Mouse (Mus musculus) forebrain, embryonic 12.5 days (tissue): ENCODE measurements around the gene Lig3. TPM values are rescaled to one million over a fixed set of nuclear protein-coding genes. Genes with fewer than 3 reads are reported as not detected.
A peak's percentile ranks its signal among the peaks of the same experiment; 100 is the strongest.

Experiments
- ATAC-seq: fragments of 200-750 bp; cut with Nextera tagmentation; 2 replicates; pipeline ENCODE4 v1.8.0; 2017; ENCODE audit warnings: moderate TSS enrichment; ENCODE audit not compliant: low FRiP score
- H3K27ac ChIP-seq: fragments of 300-500 bp; sonication (generic); 2 replicates; pipeline ENCODE4 v1.5.1; 2016; ENCODE audit warnings: mild to moderate bottlenecking
- H3K27me3 ChIP-seq: fragments of 300-500 bp; sonication (generic); 2 replicates; pipeline ENCODE4 v1.6.1; 2016; ENCODE audit warnings: mild to moderate bottlenecking
- H3K36me3 ChIP-seq: fragments of 300-500 bp; sonication (generic); replicated peaks from 2 replicates; pipeline ENCODE4 v1.6.1; 2016; ENCODE audit warnings: mild to moderate bottlenecking
- H3K4me1 ChIP-seq: fragments of 300-500 bp; sonication (generic); 2 replicates; pipeline ENCODE4 v1.6.1; 2016
- H3K4me2 ChIP-seq: fragments of 300-500 bp; sonication (generic); 2 replicates; pipeline ENCODE4 v1.6.1; 2016; ENCODE audit warnings: mild to moderate bottlenecking, moderate library complexity
- H3K4me3 ChIP-seq: fragments of 300-500 bp; sonication (generic); replicated peaks from 2 replicates; pipeline ENCODE4 v1.5.1; 2016; ENCODE audit warnings: mild to moderate bottlenecking
- H3K9ac ChIP-seq: fragments of 300-500 bp; sonication (generic); 2 replicates; pipeline ENCODE4 v1.6.1; 2016; ENCODE audit warnings: mild to moderate bottlenecking
- H3K9me3 ChIP-seq: fragments of 300-500 bp; sonication (generic); 2 replicates; pipeline ENCODE4 v1.6.1; 2016
- WGBS: fragments of 180-500 bp; shearing (Covaris S2); methylation state at CpG from one replicate; pipeline ENCODE4 v1.1.7; 2016; 5-methylcytosine and 5-hydroxymethylcytosine counted together
- polyA plus RNA-seq: library from polyadenylated mRNA; unstranded; fragments of >200 nt; fragmentation: Nextera tagmentation; extraction: Ambion mirVana; gene quantifications from 2 replicates; pipeline ENCODE4 v1.2.1, GENCODE M21; 2016

Lig3 gene
- polyA plus RNA-seq, result 53.6 and 57.8 TPM in 2 replicates

DNA sequence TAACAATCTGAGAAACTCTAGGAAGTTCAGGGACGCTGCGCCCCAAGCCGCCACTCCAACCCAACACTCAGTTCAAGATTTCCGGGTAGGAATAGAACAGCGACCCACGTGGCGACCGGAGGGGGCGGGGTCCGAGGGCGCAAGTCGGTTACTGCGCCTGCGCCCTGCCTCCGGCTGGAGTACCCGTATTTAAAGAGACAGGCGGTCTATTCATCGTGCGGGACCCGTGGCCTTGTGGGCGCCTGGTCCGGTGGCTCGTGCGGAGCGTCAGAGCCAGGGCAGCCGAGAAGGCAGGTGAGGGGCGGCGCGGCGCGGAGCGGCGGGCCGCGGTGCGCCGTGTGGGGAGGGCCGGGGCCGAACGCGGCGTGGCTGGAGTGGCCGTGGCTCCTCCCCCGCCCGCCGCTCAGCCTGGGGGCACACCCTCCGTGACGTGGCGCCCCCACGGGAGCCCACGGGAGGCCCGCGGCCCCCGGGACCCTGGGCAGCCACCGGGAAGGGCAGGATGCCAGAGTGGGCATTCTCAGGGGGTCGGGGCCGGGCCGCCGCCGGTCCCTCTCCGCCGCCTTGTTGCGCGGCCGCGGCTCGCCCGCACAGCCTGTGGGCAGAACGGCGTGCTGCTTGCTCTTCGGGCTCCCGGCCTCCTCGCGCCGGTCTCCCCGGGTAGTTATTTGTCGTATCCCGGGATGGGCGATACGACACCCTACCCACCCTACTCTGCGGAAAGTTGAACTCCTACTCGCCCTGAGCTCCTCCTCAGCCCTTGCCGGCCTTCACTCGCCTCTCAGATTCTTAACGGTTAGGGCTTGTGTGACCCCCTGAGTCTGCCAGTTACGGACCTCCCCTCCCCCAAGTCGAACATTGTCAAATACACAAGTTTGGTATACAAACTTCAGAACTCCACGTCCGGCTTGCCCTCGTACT is at the start of gene Lig3:
TSS of gene Lig3 (plus strand) at position 126 of the 921 bp plus-strand sequence.
- Histone ChIP-seq H3K4me1 (peaks cover 21% of the 10 kb centered on the region), H3K4me2 (peak within 1 kb of the TSS; percentile 71), H3K36me3 (peaks cover 31% of the 10 kb centered on the region), H3K27me3 (no peaks in the 10 kb centered on the region), H3K9me3 (no peaks in the 10 kb centered on the region), H3K4me3 (peak within 1 kb of the TSS; percentile 97), H3K9ac (peak within 1 kb of the TSS; percentile 97), H3K27ac (peak within 1 kb of the TSS; percentile 96)
- ATAC-seq, result peak; percentile 97
- under 1% methylated on average over 82 of the region's 90 CpGs for WGBS

DNA sequence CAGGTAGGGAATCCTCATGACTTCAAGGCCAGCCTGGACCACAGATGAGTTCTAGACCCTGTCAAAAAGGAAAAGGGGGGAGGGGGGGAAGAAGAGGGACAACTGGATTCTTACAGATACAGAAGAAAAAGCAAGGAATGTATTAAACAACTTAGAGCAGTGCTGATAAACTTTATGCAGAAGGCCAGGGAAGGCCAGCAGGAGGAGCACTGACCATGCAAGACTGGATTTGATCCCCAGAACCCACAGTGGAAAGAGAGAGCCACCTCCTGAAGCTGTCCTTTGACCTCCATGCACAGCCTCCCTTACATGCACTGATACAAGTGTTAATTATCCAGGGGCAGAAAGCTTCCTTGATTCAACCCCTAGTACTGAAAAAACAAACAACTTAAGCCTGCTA is 46.7 kb upstream of the Lig3 start:
- no peaks in the 10 kb centered on the region for H3K27me3 ChIP-seq
- H3K9ac ChIP-seq, result no peak overlapping the region
- H3K4me1 ChIP-seq, result no peaks in the 10 kb centered on the region
- H3K4me2 ChIP-seq, result no peak overlapping the region
- no peaks in the 10 kb centered on the region for H3K9me3 ChIP-seq
- no peak overlapping the region for H3K27ac ChIP-seq
- H3K36me3 ChIP-seq, result no peaks in the 10 kb centered on the region
- no peak for ATAC-seq
- no peak overlapping the region for H3K4me3 ChIP-seq

DNA sequence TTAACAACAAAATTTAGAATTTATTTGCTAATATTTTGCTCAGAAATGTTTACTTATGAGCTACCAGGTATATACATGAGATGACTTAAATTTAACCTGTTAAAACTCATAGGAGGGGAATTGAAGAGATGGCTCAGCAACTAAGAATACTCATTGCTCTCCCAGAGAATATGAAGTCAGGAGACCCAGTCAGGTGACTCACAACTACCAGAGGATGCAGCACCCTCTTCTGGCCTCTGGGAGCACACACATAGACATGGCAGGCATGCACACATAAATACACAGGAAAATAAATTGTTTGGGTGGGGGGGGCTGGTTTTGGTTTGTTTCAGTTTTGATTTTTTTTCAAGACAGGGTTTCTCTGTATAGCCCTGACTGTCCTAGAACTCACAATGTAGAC is 41.9 kb upstream of the Lig3 start:
- ATAC-seq, result no peak
- Histone ChIP-seq H3K27me3 (no peaks in the 10 kb centered on the region), H3K4me1 (no peaks in the 10 kb centered on the region), H3K9me3 (no peaks in the 10 kb centered on the region), H3K27ac (no peak overlapping the region), H3K4me2 (no peak overlapping the region), H3K4me3 (no peak overlapping the region), H3K36me3 (no peaks in the 10 kb centered on the region), H3K9ac (no peak overlapping the region)

DNA sequence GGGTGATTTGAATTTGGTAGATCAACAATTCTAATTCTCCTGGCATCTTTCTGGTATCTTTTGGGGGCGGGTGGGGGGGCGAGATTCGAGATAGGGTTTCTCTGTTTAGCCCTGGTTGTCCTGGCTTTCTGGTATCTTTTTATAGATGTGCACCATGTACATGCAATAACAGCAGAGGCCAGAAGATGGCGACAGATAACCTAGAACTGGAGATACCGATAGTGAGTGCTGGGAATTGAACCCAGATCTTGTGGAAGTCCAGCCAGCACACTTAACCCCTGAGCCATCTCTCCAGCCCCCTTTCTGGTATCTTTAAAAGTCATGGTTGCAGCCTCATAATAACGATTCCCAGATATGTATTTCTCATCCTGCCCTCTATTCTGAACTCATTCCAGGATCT is 34.8 kb upstream of the Lig3 start:
- H3K4me2 ChIP-seq, result no peak overlapping the region
- no peak for ATAC-seq
- H3K27me3 ChIP-seq, result 0 out of 2 replicates have a peak, but pooled peaks cover 4% of the 10 kb centered on the region
- H3K36me3 ChIP-seq, result no peaks in the 10 kb centered on the region
- no peaks in the 10 kb centered on the region for H3K4me1 ChIP-seq
- 37% methylated on average over 6 of the region's 6 CpGs for WGBS
- no peak overlapping the region for H3K4me3 ChIP-seq
- H3K27ac ChIP-seq, result no peak overlapping the region
- no peaks in the 10 kb centered on the region for H3K9me3 ChIP-seq
- H3K9ac ChIP-seq, result no peak overlapping the region

DNA sequence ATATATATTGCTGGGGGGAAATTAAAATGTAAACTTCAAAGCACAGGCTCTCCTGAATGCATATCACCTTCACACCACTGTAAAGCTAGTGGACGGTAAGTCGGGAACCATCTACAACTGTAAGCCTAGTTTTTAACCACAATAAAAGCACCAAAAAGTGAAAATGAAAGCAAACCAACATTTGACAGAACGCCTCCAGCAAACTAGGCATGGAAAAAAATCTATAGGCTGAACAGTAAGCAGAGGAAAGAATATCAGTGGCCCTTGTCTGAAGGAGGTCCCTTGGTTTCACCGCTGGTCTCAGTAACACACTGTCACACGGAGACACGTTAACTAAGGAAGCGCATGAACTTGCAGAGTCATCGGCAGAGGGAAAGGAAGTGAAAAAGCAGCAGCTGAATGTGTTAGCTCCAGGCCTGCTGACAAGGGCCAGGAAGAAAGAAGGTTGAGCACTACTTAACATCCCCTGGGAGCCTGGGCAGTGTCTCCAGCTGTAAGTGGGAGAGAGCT is 34.0 kb upstream of the Lig3 start:
- H3K27ac ChIP-seq, result no peak overlapping the region
- ATAC-seq, result no peak
- no peak overlapping the region for H3K4me2 ChIP-seq
- H3K27me3 ChIP-seq, result 0 out of 2 replicates have a peak, but pooled peaks cover 4% of the 10 kb centered on the region
- H3K9me3 ChIP-seq, result no peaks in the 10 kb centered on the region
- no peak overlapping the region for H3K4me3 ChIP-seq
- no peak overlapping the region for H3K9ac ChIP-seq
- no peaks in the 10 kb centered on the region for H3K4me1 ChIP-seq
- no peaks in the 10 kb centered on the region for H3K36me3 ChIP-seq
- WGBS, result 85% methylated on average over 8 of the region's 8 CpGs

DNA sequence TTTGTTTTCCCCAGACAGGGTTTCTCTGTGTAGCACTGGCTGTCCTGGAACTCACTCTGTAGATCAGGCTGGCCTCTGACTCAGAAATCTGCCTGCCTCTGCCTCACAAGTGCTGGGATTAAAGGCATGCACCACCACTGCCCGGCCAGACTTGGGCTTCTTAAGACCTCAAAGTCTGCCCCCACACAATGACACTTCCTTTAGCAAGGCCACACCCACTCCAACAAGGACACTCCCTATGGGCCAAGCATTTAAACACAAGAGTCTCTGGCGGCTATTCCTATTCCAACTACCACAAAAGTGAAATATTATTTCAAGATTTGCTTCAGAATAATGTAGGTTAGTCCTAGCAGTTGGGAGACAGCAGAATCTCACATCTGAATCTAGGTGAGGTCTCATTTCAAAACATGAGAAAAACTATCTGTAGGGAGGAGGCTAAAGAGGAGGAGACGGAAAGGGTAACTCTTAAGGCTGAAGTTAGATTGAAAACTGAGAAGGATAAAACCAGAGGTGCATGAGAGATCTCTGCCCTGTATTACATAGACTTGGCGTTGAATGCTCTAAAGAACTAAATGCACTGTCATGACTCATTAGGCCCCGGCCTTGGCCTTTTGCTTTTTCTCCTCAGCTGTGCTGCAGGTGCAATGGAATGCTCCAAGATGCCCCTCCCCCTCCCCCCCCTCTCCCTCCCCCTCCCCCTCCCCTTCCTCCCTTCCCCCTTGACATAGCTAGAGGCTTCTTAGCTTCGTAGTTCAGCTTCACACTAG is 28.4 kb upstream of the Lig3 start:
- 70% methylated on average over 6 of the region's 6 CpGs for WGBS
- Histone ChIP-seq H3K9me3 (no peaks in the 10 kb centered on the region), H3K27ac (no peak overlapping the region), H3K9ac (no peak overlapping the region), H3K36me3 (no peaks in the 10 kb centered on the region), H3K4me2 (no peak overlapping the region), H3K4me1 (no peaks in the 10 kb centered on the region), H3K27me3 (no peaks in the 10 kb centered on the region), H3K4me3 (no peak overlapping the region)
- ATAC-seq, result no peak

DNA sequence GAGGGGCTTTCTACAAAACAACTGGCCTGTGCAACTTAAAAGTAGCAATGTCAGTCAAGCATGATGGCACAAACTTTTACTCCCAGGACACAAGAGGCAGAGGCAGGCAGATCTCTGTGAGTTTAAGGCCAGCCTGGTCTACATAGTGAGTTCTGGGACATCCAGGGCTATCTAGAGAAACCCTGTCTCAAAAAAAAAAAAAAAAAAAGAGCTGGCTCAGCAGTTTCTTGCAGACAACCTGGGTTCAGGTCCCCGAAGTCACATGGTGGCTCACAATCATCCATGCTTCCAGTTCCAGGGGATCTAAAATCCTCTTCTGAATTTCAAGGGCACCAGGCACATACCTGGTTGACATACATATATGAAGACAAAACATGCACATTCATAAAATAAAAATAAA is 25.0 kb upstream of the Lig3 start:
- Histone ChIP-seq H3K4me3 (no peak overlapping the region), H3K9ac (no peak overlapping the region), H3K9me3 (no peaks in the 10 kb centered on the region), H3K4me1 (no peaks in the 10 kb centered on the region), H3K4me2 (no peak overlapping the region), H3K27ac (no peak overlapping the region), H3K27me3 (0 out of 2 replicates have a peak, but pooled peaks cover 10% of the 10 kb centered on the region), H3K36me3 (no peaks in the 10 kb centered on the region)
- 86% methylated on average over 1 of the region's 1 CpGs for WGBS
- no peak for ATAC-seq

DNA sequence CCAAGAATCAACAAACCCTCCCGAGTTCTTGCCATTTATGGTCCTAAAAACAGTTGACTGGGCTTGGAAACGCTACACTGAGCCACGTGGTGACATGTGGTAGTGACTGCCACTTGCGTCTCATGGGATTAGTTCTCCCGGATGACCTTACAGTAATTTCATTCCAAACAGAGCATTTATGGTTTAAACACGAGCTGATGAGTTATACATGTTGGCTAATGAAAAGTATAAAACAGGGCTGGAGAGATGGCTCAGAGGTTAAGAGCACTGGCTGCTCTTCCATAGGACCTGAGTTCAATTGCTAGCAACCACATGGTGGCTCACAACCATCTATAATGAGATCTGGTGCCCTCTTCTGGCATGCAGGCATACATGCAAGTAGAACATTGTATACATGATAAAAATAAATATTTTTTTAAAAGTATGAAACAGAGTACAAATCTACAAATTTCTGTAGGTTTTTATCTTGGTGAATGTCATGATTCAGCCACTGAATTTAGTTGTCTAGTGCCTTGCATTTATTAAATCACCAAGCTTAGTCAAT is 18.6 kb upstream of the Lig3 start:
- WGBS, result 91% methylated on average over 6 of the region's 6 CpGs
- Histone ChIP-seq H3K9me3 (peaks cover 3% of the 10 kb centered on the region; the same call in 1 of the 2 replicates), H3K27ac (no peak overlapping the region), H3K4me3 (no peak overlapping the region), H3K9ac (no peak overlapping the region), H3K36me3 (no peaks in the 10 kb centered on the region), H3K4me1 (peaks cover 24% of the 10 kb centered on the region), H3K27me3 (0 out of 2 replicates have a peak, but pooled peaks cover 10% of the 10 kb centered on the region), H3K4me2 (no peak overlapping the region)
- no peak for ATAC-seq

DNA sequence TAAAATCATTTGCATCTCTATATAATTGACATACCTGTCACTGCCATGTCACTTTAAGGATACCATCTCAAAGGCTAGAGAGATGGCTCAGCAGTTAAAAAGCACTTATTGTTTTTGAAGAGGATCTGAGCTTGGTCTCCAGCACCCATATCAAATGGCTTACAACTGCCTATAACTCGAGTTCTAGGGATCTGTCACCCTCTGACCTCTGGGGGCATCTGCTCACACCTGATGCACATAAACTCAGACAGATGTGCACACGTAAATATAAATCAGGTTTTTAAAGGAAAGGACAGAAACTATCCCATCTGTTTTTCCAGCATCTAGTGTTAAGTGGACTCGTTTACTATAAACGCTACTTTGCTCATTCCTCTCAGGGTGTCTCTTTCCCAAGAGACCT is 17.6 kb upstream of the Lig3 start:
- H3K9ac ChIP-seq, result peak overlapping the region; percentile 88; the same call in 1 of the 2 replicates
- peak overlapping the region; percentile 96 for H3K4me2 ChIP-seq
- peaks cover 24% of the 10 kb centered on the region for H3K4me1 ChIP-seq
- ATAC-seq, result no peak
- H3K36me3 ChIP-seq, result peaks cover under 1% of the 10 kb centered on the region; the same call in 1 of the 2 replicates
- WGBS, result 12% methylated on average over 4 of the region's 4 CpGs
- H3K4me3 ChIP-seq, result peak overlapping the region; percentile 96
- H3K27me3 ChIP-seq, result 0 out of 2 replicates have a peak, but pooled peaks cover 4% of the 10 kb centered on the region
- H3K27ac ChIP-seq, result peak overlapping the region; percentile 89
- H3K9me3 ChIP-seq, result peaks cover 3% of the 10 kb centered on the region; the same call in 1 of the 2 replicates

DNA sequence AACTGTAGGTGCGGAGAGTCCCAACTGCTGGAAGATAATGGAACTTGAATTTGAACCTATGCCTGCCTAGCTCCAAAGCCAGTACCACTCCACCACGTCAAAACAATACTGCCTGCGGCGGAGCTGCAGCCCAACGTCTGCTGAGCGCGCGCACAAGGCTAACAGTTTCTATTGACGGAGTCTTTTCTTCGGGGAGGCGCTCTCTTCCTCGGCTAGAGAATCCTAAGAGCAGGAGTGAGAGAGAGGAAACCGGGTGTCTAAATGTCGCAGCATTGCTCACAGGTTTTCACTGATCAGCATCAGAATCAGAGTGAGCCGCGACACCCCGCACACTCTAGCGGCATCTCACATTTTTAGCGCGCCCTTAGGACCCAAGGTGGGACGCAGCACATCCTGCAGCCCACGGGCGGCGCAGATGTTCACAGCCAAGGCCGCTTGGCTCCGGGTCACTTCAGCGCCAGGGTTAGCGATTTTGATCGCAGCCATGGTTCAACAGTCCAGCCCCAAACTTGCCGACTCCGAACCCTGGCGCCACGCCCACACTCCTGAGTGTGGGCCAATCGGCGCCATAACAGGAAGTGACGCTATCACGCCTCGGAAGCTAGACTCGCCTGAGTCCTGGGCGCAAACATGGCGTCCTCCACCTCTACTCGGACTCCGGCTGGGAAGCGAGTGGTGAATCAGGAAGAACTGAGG is 17.0 kb upstream of the Lig3 start, which contains the start of the genes Cct6b and Zfp830:
TSS of gene Cct6b (minus strand) at position 580 of the 696 bp plus-strand sequence.
TSS of gene Zfp830 (plus strand) at position 604 of the 696 bp plus-strand sequence.
- H3K4me2 ChIP-seq, result peak within 1 kb of the TSS; percentile 96
- peak; percentile 100 for ATAC-seq
- H3K27me3 ChIP-seq, result no peaks in the 10 kb centered on the region
- peak within 1 kb of the TSS; percentile 88 for H3K9ac ChIP-seq
- H3K4me3 ChIP-seq, result peak within 1 kb of the TSS; percentile 96
- H3K9me3 ChIP-seq, result peaks cover 3% of the 10 kb centered on the region; the same call in 1 of the 2 replicates
- H3K27ac ChIP-seq, result peak within 1 kb of the TSS; percentile 89
- peaks cover 24% of the 10 kb centered on the region for H3K4me1 ChIP-seq
- WGBS, result under 1% methylated on average over 44 of the region's 44 CpGs
- H3K36me3 ChIP-seq, result peaks cover 6% of the 10 kb centered on the region; the same call in 1 of the 2 replicates

DNA sequence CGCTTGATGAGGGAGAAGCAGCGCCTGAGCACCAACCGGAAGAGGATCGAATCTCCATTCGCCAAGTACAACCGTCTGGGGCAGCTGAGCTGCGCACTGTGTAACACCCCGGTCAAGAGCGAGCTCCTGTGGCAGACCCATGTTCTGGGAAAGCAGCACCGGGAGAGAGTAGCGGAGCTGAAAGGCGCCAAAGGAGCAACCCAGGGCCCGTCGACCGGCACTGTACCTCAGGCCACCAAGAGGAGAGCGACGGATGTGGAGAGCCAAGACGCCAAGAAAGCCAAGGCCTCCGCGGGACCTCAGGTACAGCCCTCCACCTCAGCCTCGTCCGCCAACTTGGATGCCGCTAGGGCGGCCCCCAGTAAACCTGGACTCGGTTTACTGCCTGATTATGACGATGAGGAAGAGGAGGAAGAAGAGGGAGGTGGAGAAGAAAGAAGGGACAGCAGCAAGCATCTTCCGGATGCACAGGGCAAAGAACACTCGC is 16.4 kb upstream of the Lig3 start:
- Histone ChIP-seq H3K4me1 (peaks cover 24% of the 10 kb centered on the region), H3K9ac (peak overlapping the region; percentile 88), H3K4me3 (peak overlapping the region; percentile 96), H3K27me3 (no peaks in the 10 kb centered on the region), H3K36me3 (peaks cover 10% of the 10 kb centered on the region), H3K4me2 (peak overlapping the region; percentile 96), H3K9me3 (peaks cover 3% of the 10 kb centered on the region; the same call in 1 of the 2 replicates), H3K27ac (peak overlapping the region; percentile 89)
- ATAC-seq, result peak; percentile 69
- WGBS, result 1% methylated on average over 28 of the region's 28 CpGs
